Mouse (Mus musculus) lung, embryonic 15.5 days (tissue): ENCODE measurements at regions not wholly inside any gene's neighbourhood (a gene's known extent, or its start where the extent isn't known, plus 50 kb on each side); places are given as distances from the start of the nearest gene placed in this dataset.

Experiments
- ATAC-seq: fragments of 200-750 bp; cut with Nextera tagmentation; 2 replicates; pipeline ENCODE4 v1.8.0; 2017; ENCODE audit warnings: moderate number of reproducible peaks, borderline replicate concordance; ENCODE audit not compliant: low FRiP score, low TSS enrichment; ENCODE audit errors: extremely low read depth
- H3K27ac ChIP-seq: fragments of 300-500 bp; sonication (generic); 2 replicates; pipeline ENCODE4 v1.5.1; 2015; ENCODE audit warnings: moderate library complexity, mild to moderate bottlenecking, inconsistent platforms
- H3K27me3 ChIP-seq: fragments of 300-500 bp; sonication (generic); 2 replicates; pipeline ENCODE4 v1.6.1; 2015; ENCODE audit warnings: inconsistent platforms
- H3K36me3 ChIP-seq: fragments of 300-500 bp; sonication (generic); 2 replicates; pipeline ENCODE4 v1.6.1; 2015; ENCODE audit warnings: inconsistent platforms
- H3K4me1 ChIP-seq: fragments of 300-500 bp; sonication (generic); 2 replicates; pipeline ENCODE4 v1.6.1; 2015; ENCODE audit warnings: inconsistent platforms
- H3K4me2 ChIP-seq: fragments of 300-500 bp; sonication (generic); 2 replicates; pipeline ENCODE4 v1.6.1; 2015; ENCODE audit warnings: inconsistent platforms, mild to moderate bottlenecking, moderate library complexity
- H3K4me3 ChIP-seq: fragments of 300-500 bp; sonication (generic); 2 replicates; pipeline ENCODE4 v1.5.1; 2015; ENCODE audit warnings: mild to moderate bottlenecking, inconsistent platforms
- H3K9ac ChIP-seq: fragments of 300-500 bp; sonication (generic); 2 replicates; pipeline ENCODE4 v1.6.1; 2015; ENCODE audit warnings: inconsistent platforms
- H3K9me3 ChIP-seq: fragments of 300-500 bp; sonication (generic); 2 replicates; pipeline ENCODE4 v1.6.1; 2016; ENCODE audit warnings: inconsistent platforms
- WGBS: fragments of 180-500 bp; shearing (Covaris S2); methylation state at CpG from one replicate; pipeline ENCODE4 v1.1.7; 2015; 5-methylcytosine and 5-hydroxymethylcytosine counted together

DNA sequence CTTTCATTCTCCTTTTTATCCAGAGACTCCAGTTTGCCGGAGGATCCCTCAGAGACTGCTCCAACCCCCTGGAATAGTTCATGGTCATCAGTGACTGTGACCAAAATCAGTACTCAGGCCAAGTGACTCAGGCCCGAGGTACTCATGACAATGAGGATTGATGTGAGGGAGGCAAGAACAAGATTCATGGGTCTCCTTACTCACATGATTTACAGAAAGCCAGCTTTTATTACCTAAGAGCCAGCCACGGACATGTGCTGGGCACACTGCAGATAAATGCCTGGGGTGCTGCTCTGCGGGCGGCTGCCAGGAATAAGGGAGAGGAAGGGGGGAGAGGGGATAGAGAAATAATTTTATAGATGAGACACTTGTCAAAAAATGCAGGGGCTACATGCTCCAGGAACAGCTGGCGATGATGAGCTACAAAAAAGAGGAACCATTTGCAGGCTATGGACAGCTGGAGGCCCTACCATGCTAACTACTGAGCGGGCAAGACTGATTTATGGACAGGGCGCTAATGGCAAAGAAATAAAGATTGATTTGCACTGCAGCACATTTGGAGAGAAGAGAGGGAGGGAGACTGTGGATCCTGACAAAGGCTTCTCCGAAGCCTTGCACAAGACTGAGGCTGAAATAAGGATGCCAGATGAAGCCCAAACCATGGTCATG is 289.8 kb downstream of the Cmpk2 start:
- H3K9ac ChIP-seq, result no peak overlapping the region
- no peak overlapping the region for H3K4me2 ChIP-seq
- WGBS, result 59% methylated on average over 9 of the region's 9 CpGs
- H3K36me3 ChIP-seq, result no peaks in the 10 kb centered on the region
- H3K4me3 ChIP-seq, result no peak overlapping the region
- H3K9me3 ChIP-seq, result no peaks in the 10 kb centered on the region
- ATAC-seq, result no peak
- H3K4me1 ChIP-seq, result no peaks in the 10 kb centered on the region
- no peak overlapping the region for H3K27ac ChIP-seq
- H3K27me3 ChIP-seq, result no peaks in the 10 kb centered on the region

DNA sequence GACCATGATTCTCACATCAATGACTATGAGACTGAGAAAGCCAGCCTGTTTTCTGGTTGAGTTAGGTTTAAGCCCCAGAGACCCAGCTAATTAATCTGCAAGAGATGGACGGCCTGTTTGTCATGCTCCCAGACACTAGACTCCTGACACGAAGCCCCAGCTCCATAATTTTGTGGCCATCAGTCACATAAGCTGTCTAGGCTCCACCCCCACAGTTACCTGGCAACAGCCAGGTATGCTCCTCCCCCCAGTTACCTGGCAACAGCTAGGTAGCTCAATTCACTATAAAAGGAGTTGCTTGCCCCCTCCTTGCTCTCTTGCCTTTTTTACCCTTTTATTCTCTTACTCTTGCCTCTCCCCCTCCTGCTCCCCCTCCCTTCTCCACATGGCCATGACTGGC is 287.3 kb downstream of the Cmpk2 start:
- Histone ChIP-seq H3K9me3 (no peaks in the 10 kb centered on the region), H3K4me2 (no peak overlapping the region), H3K27me3 (no peaks in the 10 kb centered on the region), H3K4me1 (no peaks in the 10 kb centered on the region), H3K27ac (no peak overlapping the region), H3K9ac (no peak overlapping the region), H3K36me3 (no peaks in the 10 kb centered on the region), H3K4me3 (no peak overlapping the region)
- 28% methylated on average over 2 of the region's 2 CpGs for WGBS
- no peak for ATAC-seq

DNA sequence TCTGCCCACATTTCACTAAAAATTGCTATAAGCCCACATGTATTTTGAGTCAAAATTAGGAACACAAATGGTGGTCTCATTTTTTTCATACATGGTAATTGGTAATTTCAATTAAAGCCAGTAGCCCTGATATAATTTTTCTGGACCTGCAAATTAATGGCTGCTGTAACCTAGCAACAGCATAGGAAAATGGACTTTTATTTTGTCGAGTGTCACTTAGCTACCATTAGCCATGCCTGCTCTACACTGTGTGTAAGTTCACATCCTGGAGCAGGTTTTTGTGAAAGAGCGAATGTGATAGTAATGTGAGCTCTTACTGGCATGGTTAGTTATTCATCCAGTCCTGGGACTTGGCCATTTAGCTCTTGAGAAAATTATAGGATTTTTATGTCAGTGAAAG is 285.6 kb downstream of the Cmpk2 start:
- ATAC-seq, result no peak
- Histone ChIP-seq H3K9ac (no peak overlapping the region), H3K36me3 (no peaks in the 10 kb centered on the region), H3K27ac (no peak overlapping the region), H3K4me2 (no peak overlapping the region), H3K27me3 (no peaks in the 10 kb centered on the region), H3K4me1 (no peaks in the 10 kb centered on the region), H3K9me3 (no peaks in the 10 kb centered on the region), H3K4me3 (no peak overlapping the region)
- 85% methylated on average over 2 of the region's 2 CpGs for WGBS

GRCm38 (mm10) chr12:26734558-26734897 is 265.5 kb downstream of the Cmpk2 start:
- no peak overlapping the region for H3K4me3 ChIP-seq
- 25% methylated on average over 3 of the region's 3 CpGs for WGBS
- ATAC-seq, result no peak
- no peak overlapping the region for H3K4me2 ChIP-seq
- no peak overlapping the region for H3K27ac ChIP-seq
- no peaks in the 10 kb centered on the region for H3K36me3 ChIP-seq
- no peaks in the 10 kb centered on the region for H3K9me3 ChIP-seq
- H3K4me1 ChIP-seq, result no peaks in the 10 kb centered on the region
- no peak overlapping the region for H3K9ac ChIP-seq
- H3K27me3 ChIP-seq, result no peaks in the 10 kb centered on the region

DNA sequence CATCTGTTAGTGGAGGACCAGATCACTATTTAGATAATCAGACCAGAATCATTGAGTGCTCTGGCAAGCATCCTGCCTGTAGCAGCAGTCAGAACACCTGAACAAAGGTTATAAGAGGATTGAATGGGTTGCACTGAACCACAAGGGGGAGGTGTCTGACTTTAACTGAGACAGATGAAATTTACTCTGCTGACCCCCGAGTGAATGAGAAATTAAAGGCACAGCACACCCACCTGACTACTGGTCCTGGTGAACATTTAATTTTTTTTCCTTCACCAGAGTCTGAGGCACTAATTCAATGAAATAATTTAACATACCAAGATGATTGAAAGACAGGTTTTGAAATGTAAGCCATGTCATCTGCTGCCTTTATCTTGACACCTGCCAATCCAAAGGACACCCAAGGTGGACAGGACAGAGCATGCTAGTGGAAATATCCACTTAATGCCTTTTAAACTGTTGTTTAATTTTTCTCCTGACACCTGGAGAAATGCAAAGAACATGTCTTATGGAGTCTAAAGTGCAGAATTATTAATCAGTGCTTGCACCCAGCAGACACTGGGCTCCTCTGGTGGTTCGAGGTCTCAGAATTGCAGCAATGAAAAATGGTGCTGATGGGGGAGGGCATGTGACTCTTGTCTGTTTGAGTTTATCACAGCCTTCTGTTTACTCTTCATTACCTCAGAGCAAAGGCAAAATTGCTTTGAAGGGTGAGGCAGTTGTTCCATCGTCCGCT is 265.0 kb downstream of the Cmpk2 start:
- no peaks in the 10 kb centered on the region for H3K36me3 ChIP-seq
- ATAC-seq, result no peak
- no peaks in the 10 kb centered on the region for H3K4me1 ChIP-seq
- H3K4me2 ChIP-seq, result no peak overlapping the region
- H3K4me3 ChIP-seq, result no peak overlapping the region
- H3K27ac ChIP-seq, result no peak overlapping the region
- no peak overlapping the region for H3K9ac ChIP-seq
- no peaks in the 10 kb centered on the region for H3K9me3 ChIP-seq
- no peaks in the 10 kb centered on the region for H3K27me3 ChIP-seq
- 25% methylated on average over 4 of the region's 4 CpGs for whole genome bisulfite sequencing

DNA sequence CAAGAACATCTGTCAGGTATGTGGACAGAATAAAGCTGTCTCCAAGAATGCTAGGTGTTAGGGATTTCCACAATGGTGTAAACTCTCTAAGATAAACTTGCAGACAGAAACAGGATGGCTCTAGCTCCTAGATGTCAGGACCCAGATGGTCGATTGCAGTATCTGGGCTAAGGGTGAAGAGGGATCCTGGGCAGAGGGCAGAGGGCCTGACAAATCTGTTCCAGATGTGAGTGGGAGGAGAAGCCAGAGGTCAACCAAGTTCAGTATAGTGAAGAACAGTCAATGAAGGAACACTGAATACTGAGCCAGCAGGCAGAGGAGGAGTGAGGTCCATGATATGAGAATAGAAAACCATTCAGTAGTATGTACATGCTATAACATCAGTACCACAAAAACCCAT is 254.4 kb downstream of the Cmpk2 start:
- no peak overlapping the region for H3K9ac ChIP-seq
- H3K27me3 ChIP-seq, result no peaks in the 10 kb centered on the region
- ATAC-seq, result no peak
- H3K9me3 ChIP-seq, result no peaks in the 10 kb centered on the region
- 26% methylated on average over 1 of the region's 1 CpGs for WGBS
- no peak overlapping the region for H3K4me2 ChIP-seq
- H3K4me3 ChIP-seq, result no peak overlapping the region
- no peaks in the 10 kb centered on the region for H3K36me3 ChIP-seq
- no peaks in the 10 kb centered on the region for H3K4me1 ChIP-seq
- no peak overlapping the region for H3K27ac ChIP-seq

DNA sequence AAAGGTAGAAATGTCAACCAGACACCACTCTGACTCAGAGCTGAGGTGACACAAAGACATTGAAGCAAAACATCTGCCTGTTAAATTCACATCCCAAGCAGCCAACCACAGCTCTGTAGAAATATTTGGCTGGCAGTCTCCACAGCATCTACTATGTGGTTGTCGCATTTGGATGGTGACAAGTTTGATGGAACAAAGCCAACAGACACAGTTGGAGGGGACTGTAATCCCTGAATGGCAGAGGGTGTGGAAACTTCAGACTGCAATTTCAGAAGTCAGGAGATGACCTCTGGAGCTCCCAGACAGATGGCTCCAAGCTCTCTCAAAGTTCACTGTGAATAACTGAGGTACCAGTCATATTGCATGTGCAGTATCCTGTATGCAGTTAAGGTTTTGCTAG is 229.8 kb downstream of the Cmpk2 start:
- WGBS, result 36% methylated on average over 1 of the region's 1 CpGs
- Histone ChIP-seq H3K27me3 (no peaks in the 10 kb centered on the region), H3K4me2 (no peak overlapping the region), H3K4me3 (no peak overlapping the region), H3K4me1 (no peaks in the 10 kb centered on the region), H3K27ac (no peak overlapping the region), H3K36me3 (no peaks in the 10 kb centered on the region), H3K9ac (no peak overlapping the region), H3K9me3 (no peaks in the 10 kb centered on the region)
- no peak for ATAC-seq

GRCm38 (mm10) chr12:26688048-26688447 is 219.0 kb downstream of the Cmpk2 start:
- no peak overlapping the region for H3K4me3 ChIP-seq
- ATAC-seq, result no peak
- no peaks in the 10 kb centered on the region for H3K27me3 ChIP-seq
- no peak overlapping the region for H3K27ac ChIP-seq
- WGBS, result 43% methylated on average over 4 of the region's 4 CpGs
- H3K4me1 ChIP-seq, result no peaks in the 10 kb centered on the region
- H3K9me3 ChIP-seq, result no peaks in the 10 kb centered on the region
- H3K36me3 ChIP-seq, result no peaks in the 10 kb centered on the region
- H3K9ac ChIP-seq, result no peak overlapping the region
- H3K4me2 ChIP-seq, result no peak overlapping the region

- Histone ChIP-seq H3K27ac (no peak overlapping the region), H3K9ac (no peak overlapping the region), H3K9me3 (no peaks in the 10 kb centered on the region), H3K36me3 (no peaks in the 10 kb centered on the region), H3K4me3 (no peak overlapping the region), H3K4me1 (no peaks in the 10 kb centered on the region), H3K27me3 (no peaks in the 10 kb centered on the region), H3K4me2 (no peak overlapping the region)
- WGBS, result 31% methylated on average over 3 of the region's 3 CpGs
- ATAC-seq, result no peak
Measured at GRCm38 (mm10) chr12:26680568-26680947, 211.6 kb downstream of the Cmpk2 start.

DNA sequence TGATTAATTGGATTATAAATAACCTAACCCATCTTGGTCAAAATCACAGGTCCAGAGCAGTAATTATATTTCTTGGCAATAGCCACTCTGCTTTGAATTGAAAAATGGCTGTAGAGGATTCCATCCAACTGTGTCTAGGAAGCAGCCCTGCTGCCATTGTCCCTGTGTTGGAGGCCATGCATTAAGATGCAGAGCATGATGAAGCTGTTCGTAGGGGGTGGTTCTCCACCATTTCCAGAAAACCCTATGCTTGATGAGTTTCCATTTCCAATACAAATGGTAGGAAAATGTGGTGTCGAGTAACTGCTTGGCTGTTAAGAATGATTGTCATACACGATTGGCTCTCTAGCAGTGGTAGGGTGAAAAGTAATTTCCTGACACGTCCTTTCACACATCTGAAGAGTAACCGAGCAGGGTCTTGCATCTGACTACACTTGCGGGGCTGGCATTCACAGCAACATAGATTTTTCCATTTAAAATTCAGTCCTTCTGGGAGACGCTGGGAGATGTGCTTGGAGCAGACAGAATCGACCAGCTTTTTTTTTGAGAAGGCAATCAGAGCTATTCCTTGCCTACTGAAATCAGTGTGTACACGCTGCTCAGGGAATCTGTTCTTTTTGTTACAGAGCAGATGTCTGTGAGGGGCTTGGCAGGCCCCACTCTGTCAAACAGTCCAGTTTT is 211.0 kb downstream of the Cmpk2 start:
- WGBS, result 52% methylated on average over 9 of the region's 9 CpGs
- no peak overlapping the region for H3K4me2 ChIP-seq
- H3K27ac ChIP-seq, result no peak overlapping the region
- no peaks in the 10 kb centered on the region for H3K4me1 ChIP-seq
- no peak overlapping the region for H3K4me3 ChIP-seq
- no peak overlapping the region for H3K9ac ChIP-seq
- no peak for ATAC-seq
- no peaks in the 10 kb centered on the region for H3K9me3 ChIP-seq
- no peaks in the 10 kb centered on the region for H3K27me3 ChIP-seq
- no peaks in the 10 kb centered on the region for H3K36me3 ChIP-seq

DNA sequence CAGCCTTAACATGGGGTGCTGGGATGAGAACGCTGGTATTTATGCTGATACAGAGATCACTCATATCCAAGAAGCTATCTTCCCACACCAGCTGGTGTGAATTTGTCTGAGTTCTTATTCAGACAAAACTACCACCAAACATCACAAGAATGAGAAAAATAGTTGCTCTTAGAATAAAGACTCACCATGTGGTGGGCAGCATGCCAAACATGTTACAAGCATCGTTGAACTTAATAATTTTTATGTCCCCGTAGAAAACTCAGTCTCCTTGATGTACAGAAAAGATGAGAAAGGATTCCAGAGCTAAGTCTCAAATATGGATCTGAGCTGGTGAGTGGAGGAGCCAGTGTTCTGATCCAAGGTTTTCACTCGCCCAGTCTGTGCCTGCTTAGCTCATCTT is 196.5 kb downstream of the Cmpk2 start:
- Histone ChIP-seq H3K9ac (no peak overlapping the region), H3K4me2 (no peak overlapping the region), H3K4me1 (no peaks in the 10 kb centered on the region), H3K36me3 (no peaks in the 10 kb centered on the region), H3K9me3 (no peaks in the 10 kb centered on the region), H3K27me3 (no peaks in the 10 kb centered on the region), H3K4me3 (no peak overlapping the region), H3K27ac (no peak overlapping the region)
- 48% methylated on average over 4 of the region's 4 CpGs for WGBS
- no peak for ATAC-seq

DNA sequence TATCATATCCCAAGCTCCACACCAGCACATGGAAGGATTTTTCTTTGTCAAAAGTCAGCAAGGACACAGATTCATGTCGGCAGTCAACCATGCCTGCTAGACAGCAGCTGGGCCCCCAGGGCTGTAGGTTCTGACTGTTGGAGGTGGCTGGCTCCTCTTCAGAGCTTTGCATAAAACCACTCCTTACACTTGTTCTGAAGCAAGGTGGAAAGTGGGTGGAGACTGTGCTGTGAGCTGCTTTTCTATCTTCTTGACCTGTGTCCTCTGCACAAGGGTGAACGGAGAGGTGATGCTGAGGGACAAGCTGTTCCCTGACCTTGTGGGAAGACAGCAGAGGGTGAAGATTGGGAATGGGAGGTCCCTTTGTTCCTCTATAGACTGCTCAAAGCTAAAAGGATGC is 185.2 kb downstream of the Cmpk2 start:
- H3K4me3 ChIP-seq, result no peak overlapping the region
- no peak overlapping the region for H3K27ac ChIP-seq
- no peaks in the 10 kb centered on the region for H3K27me3 ChIP-seq
- ATAC-seq, result no peak
- no peaks in the 10 kb centered on the region for H3K4me1 ChIP-seq
- no peaks in the 10 kb centered on the region for H3K36me3 ChIP-seq
- WGBS, result 88% methylated on average over 2 of the region's 2 CpGs
- H3K9ac ChIP-seq, result no peak overlapping the region
- no peak overlapping the region for H3K4me2 ChIP-seq
- no peaks in the 10 kb centered on the region for H3K9me3 ChIP-seq
